Mouse (Mus musculus) heart, postnatal 4 days (tissue): ENCODE measurements around the gene B3gat3. TPM values are rescaled to one million over a fixed set of nuclear protein-coding genes. Genes with fewer than 3 reads are reported as not detected.

Source experiments
- microRNA-seq, 2 experiments: library from miRNA; unstranded; fragments of <30 nt; microRNA quantifications; one replicate each; pipeline ENCODE4 v1.2.0; 2021 to 2022
- total RNA-seq, 2 experiments: library from RNA; stranded (reverse); gene quantifications; 2 replicates each; pipeline ENCODE4 v1.2.3; 2021

Gene B3gat3
- total RNA-seq, 2 experiments from 2014 or later: 36.0 to 38.0 TPM

Small RNAs within 50 kb of the gene (microRNA-seq; reads per million reads assigned to microRNA genes)
- 0 to 0.20 reads per million in 2 experiments for gene Mir5136

Other genes with a start within 250 kb of the B3gat3 start
- gene Slc3a2, start 197.0 kb upstream of the B3gat3 start, total RNA-seq: 10 to 100 TPM; 62.4 to 66.3 TPM
- gene Wdr74, start 184.5 kb upstream of the B3gat3 start, total RNA-seq: 10 to 100 TPM; 30.3 to 31.1 TPM
- gene 1700092M07Rik, start 179.7 kb upstream of the B3gat3 start, total RNA-seq: not detected
- 10 to 100 TPM; 43.4 to 48.5 TPM for gene Stx5a, start 179.0 kb upstream of the B3gat3 start, total RNA-seq
- 10 to 100 TPM; 82.1 to 86.1 TPM for gene Nxf1, start 163.3 kb upstream of the B3gat3 start, total RNA-seq
- gene Tmem223, start 149.4 kb upstream of the B3gat3 start, total RNA-seq: 100 to 1,000 TPM; 121 to 133 TPM
- 10 to 100 TPM; 16.6 to 17.1 TPM for gene Tmem179b, start 145.9 kb upstream of the B3gat3 start, total RNA-seq
- gene Taf6l, start 134.0 kb upstream of the B3gat3 start, total RNA-seq: 10 to 100 TPM; 12.1 to 12.5 TPM
- gene Polr2g, start 121.8 kb upstream of the B3gat3 start, total RNA-seq: 10 to 100 TPM; 71.2 to 80.6 TPM
- gene Zbtb3, start 117.8 kb upstream of the B3gat3 start, total RNA-seq: 1 to 10 TPM; 2.4 to 2.5 TPM
- gene Ttc9c, start 101.0 kb upstream of the B3gat3 start, total RNA-seq: 10 to 100 TPM; 20.9 to 22.8 TPM
- gene Hnrnpul2, start 100.4 kb upstream of the B3gat3 start, total RNA-seq: 10 to 100 TPM; 53.5 to 56.0 TPM
- not detected for gene AC129217.1, start 90.6 kb upstream of the B3gat3 start, total RNA-seq
- gene Bscl2, start 82.9 kb upstream of the B3gat3 start, total RNA-seq: 10 to 100 TPM; 26.2 to 27.5 TPM
- gene Gng3, start 81.2 kb upstream of the B3gat3 start, total RNA-seq: under 1 TPM in 1 of 2 experiments, not detected in 1; 0.16 TPM
- 1 to 10 TPM; 2.4 to 2.5 TPM for gene Lrrn4cl, start 69.6 kb upstream of the B3gat3 start, total RNA-seq
- 100 to 1,000 TPM; 112 to 125 TPM for gene Ubxn1, start 48.9 kb upstream of the B3gat3 start, total RNA-seq
- gene Uqcc3, start 39.5 kb upstream of the B3gat3 start, total RNA-seq: 10 to 100 TPM; 39.4 to 41.2 TPM
- 1 to 10 TPM; 2.1 to 5.6 TPM for gene Lbhd1, start 36.6 kb upstream of the B3gat3 start, total RNA-seq
- gene Gm49403, start 36.4 kb upstream of the B3gat3 start, total RNA-seq: not detected
- 10 to 100 TPM; 23.7 to 24.9 TPM for gene 1810009A15Rik, start 31.5 kb upstream of the B3gat3 start, total RNA-seq
- 1 to 10 TPM; 2.3 to 3.6 TPM for gene Gm49416, start 31.4 kb upstream of the B3gat3 start, total RNA-seq
- gene Ints5, start 27.4 kb upstream of the B3gat3 start, total RNA-seq: 10 to 100 TPM; 16.3 to 17.1 TPM
- gene Ganab, start 22.3 kb upstream of the B3gat3 start, total RNA-seq: 10 to 100 TPM; 80.9 to 83.7 TPM
- 1 to 10 TPM; 3.1 to 3.2 TPM for gene Rom1, start 9.0 kb downstream of the B3gat3 start, total RNA-seq
- gene Eml3, start 9.2 kb downstream of the B3gat3 start, total RNA-seq: 10 to 100 TPM; 15.4 to 16.6 TPM
- gene Mta2, start 21.5 kb downstream of the B3gat3 start, total RNA-seq: 10 to 100 TPM; 62.5 to 63.8 TPM
- 1 to 10 TPM; 8.3 to 9.6 TPM for gene Tut1, start 33.5 kb downstream of the B3gat3 start, total RNA-seq
- gene Eef1g, start 46.7 kb downstream of the B3gat3 start, total RNA-seq: 100 to 1,000 TPM; 357 to 371 TPM
- 100 to 1,000 TPM; 303 to 328 TPM for gene Ahnak, start 68.9 kb downstream of the B3gat3 start, total RNA-seq
- gene Scgb1a1, start 167.6 kb downstream of the B3gat3 start, total RNA-seq: not detected
- 10 to 100 TPM; 13.2 to 16.4 TPM for gene Asrgl1, start 215.3 kb downstream of the B3gat3 start, total RNA-seq